Mouse (Mus musculus) liver, postnatal 0 days (tissue): Measurements from ENCODE around the gene Rgs12. TPM values are rescaled to one million over a fixed set of nuclear protein-coding genes. Genes with fewer than 3 reads are reported as not detected.
A peak's percentile ranks its signal among the peaks of the same experiment; 100 is the strongest.

Experiments used
- ATAC-seq: fragments of 200-750 bp; cut with Nextera tagmentation; 2 replicates; pipeline ENCODE4 v1.8.0; 2017; ENCODE audit warnings: mild to moderate bottlenecking, moderate library complexity
- DNase-seq: peaks from one replicate; pipeline ENCODE4 v3.0.0-alpha.2; 2016
- H3K27ac ChIP-seq: fragments of 300-500 bp; sonication (generic); 2 replicates; pipeline ENCODE4 v1.5.1; 2014; ENCODE audit warnings: antibody characterized with exemption, moderate library complexity, mild to moderate bottlenecking, low read depth
- H3K27me3 ChIP-seq: fragments of 300-500 bp; sonication (generic); 2 replicates; pipeline ENCODE4 v1.6.1; 2014; ENCODE audit warnings: low read length, control low read depth, mixed read lengths; ENCODE audit not compliant: insufficient read depth
- H3K36me3 ChIP-seq: fragments of 300-500 bp; sonication (generic); replicated peaks from 2 replicates; pipeline ENCODE4 v1.6.1; 2014; ENCODE audit warnings: mild to moderate bottlenecking, control low read depth, low read length, moderate library complexity, mixed read lengths; ENCODE audit not compliant: insufficient read depth
- H3K4me1 ChIP-seq: fragments of 300-500 bp; sonication (generic); 2 replicates; pipeline ENCODE4 v1.6.1; 2014; ENCODE audit warnings: antibody characterized with exemption, mild to moderate bottlenecking, control low read depth; ENCODE audit not compliant: insufficient read depth
- H3K4me2 ChIP-seq: fragments of 300-500 bp; sonication (generic); 2 replicates; pipeline ENCODE4 v1.6.1; 2014; ENCODE audit warnings: low read depth, mild to moderate bottlenecking, low read length, moderate library complexity, mixed read lengths
- H3K4me3 ChIP-seq: fragments of 300-500 bp; sonication (generic); 2 replicates; pipeline ENCODE4 v1.5.1; 2014; ENCODE audit warnings: low read depth, low read length
- H3K9ac ChIP-seq: fragments of 300-500 bp; sonication (generic); replicated peaks from 2 replicates; pipeline ENCODE4 v1.6.1; 2014; ENCODE audit warnings: mild to moderate bottlenecking, moderate library complexity
- H3K9me3 ChIP-seq: fragments of 300-500 bp; sonication (generic); 2 replicates; pipeline ENCODE4 v1.6.1; 2016; ENCODE audit warnings: mild to moderate bottlenecking, control low read depth, low read length, mixed read lengths
- CTCF ChIP-seq: sonication (generic); IDR thresholded peaks from 2 replicates; pipeline ENCODE4 v1.5.1; 2016; ENCODE audit warnings: antibody characterized with exemption, low read depth
- EP300 ChIP-seq: IDR thresholded peaks from 2 replicates; pipeline ENCODE4 v1.6.1; 2016; ENCODE audit warnings: antibody characterized with exemption, low read depth, mild to moderate bottlenecking
- WGBS: fragments of 180-500 bp; shearing (Covaris S2); extraction: QIAGEN DNeasy Blood & Tissue Kit; methylation state at CpG from one replicate; pipeline ENCODE4 v1.1.7; 2014; ENCODE audit not compliant: insufficient replicate concordance; 5-methylcytosine and 5-hydroxymethylcytosine counted together
- polyA plus RNA-seq: library from polyadenylated mRNA; unstranded; fragments of >200 nt; fragmentation: Nextera tagmentation; extraction: Ambion mirVana; gene quantifications from 2 replicates; pipeline ENCODE4 v1.2.1, GENCODE M21; 2015

Rgs12 gene
- polyA plus RNA-seq, 1 experiment from 2014 or later: 7.3 TPM

DNA sequence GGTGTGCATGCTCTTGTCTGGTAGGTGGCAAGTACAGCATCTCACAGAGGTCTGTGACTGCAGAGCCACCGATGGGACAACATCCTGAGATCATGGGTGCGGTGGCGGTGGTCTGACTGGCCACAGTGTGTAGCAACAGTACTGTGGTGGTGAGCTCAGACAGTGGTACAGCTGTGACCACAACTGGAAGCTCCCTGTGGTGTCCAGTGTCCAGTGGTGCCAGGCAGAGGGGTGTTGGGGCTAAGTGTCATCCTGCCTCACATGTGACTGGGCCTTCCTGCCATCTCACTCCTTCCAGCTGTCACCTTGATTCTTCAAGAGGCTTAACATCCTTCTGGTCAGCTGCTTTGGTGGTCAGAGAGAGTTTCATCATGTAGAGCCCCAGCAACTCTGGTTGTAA is 105.4 kb downstream of the Rgs12 start:
- Histone ChIP-seq H3K27me3 (peaks cover 42% of the 10 kb centered on the region), H3K27ac (no peak overlapping the region), H3K36me3 (no peaks in the 10 kb centered on the region), H3K4me2 (no peak overlapping the region), H3K9me3 (no peaks in the 10 kb centered on the region), H3K4me1 (peaks cover 5% of the 10 kb centered on the region), H3K4me3 (no peak overlapping the region), H3K9ac (no peak overlapping the region)
- ATAC-seq: no peak
- DNase-seq: no peak
- 69% methylated on average over 3 of the region's 3 CpGs for WGBS
- TF ChIP-seq CTCF: no peak
- TF ChIP-seq EP300: no peak

DNA sequence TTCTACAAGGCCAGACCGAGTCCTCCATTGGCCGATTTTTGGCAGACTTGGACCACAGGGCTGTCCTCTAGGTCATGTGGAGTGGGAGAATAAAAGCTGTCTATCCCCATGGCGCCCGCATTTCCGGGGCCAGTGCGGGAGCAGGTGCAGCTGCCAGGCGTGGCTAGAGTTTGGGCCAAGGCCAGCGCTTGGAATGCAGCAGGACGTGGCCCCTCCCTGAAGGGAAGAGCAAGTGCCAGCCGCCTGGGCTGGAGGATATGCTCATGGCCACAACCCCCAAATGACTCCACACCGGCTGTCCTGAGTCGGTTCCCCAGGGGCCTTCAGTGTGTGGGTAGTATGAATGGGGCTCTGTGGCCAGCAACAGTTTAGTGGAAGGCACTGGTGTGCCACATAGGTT is 105.8 kb downstream of the Rgs12 start:
- Histone ChIP-seq H3K4me3 (no peak overlapping the region), H3K27ac (no peak overlapping the region), H3K9ac (no peak overlapping the region), H3K4me2 (no peak overlapping the region), H3K36me3 (no peaks in the 10 kb centered on the region), H3K4me1 (peaks cover 5% of the 10 kb centered on the region), H3K27me3 (peaks cover 42% of the 10 kb centered on the region), H3K9me3 (no peaks in the 10 kb centered on the region)
- ATAC-seq (no peak), DNase-seq (no peak)
- WGBS: 76% methylated on average over 12 of the region's 12 CpGs
- TF ChIP-seq EP300: no peak
- no peak for TF ChIP-seq CTCF

DNA sequence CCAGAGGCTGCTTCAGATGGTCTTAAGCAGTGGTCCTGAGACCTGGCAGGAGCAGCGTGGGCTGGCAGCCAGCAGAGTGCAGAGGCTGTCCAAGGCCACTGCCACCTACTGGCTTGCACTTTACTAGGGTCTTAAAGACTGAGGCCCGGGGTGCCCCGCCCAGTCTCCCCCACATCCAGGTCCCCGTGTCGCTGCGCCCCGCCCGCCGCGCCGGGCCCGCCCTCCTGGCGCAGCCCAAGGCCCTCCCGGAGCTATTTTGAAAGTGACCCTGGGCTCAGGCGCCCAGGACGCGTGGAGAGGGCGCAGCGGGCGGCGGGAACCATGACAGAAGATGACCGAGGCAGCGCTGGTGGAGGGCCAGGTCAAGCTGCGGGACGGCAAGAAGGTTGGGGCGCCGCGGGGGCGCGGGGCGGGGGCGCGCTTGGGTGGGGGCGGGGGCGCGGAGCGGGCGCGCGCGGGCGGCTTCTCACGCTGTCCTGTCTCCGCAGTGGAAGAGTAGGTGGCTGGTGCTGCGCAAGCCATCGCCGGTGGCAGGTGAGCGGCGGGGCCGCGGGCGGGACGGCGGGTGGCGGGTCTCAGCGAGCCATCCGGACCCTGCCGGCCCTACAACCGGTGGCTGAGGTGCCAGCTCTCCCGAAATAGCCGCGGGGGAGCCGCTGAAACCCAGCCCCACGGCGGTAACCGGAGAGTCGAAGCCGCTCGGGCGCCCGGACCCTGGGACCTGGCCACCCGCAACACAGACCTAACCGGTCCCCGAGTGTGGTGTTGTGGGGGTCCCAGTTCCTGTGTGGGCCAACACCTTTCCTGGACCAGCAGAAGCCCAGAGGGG is 107.6 kb downstream of the Rgs12 start, which contains the start of gene Dok7:
Gene Dok7 (plus strand): TSS at position 163 of the 829 bp plus-strand sequence.
- H3K9ac ChIP-seq: no peak within 1 kb of the TSS; the same call in 1 of the 2 replicates
- H3K4me3 ChIP-seq: peak within 1 kb of the TSS; percentile 51
- TF ChIP-seq EP300 (no peak), CTCF (peak; percentile 16)
- peaks cover 5% of the 10 kb centered on the region for H3K4me1 ChIP-seq
- H3K27ac ChIP-seq: no peak within 1 kb of the TSS
- H3K36me3 ChIP-seq: no peaks in the 10 kb centered on the region
- ATAC-seq (peak; percentile 31; the same call in 1 of the 2 replicates), DNase-seq (no peak)
- 3% methylated on average over 60 of the region's 74 CpGs for WGBS
- H3K4me2 ChIP-seq: peak within 1 kb of the TSS; percentile 73
- H3K9me3 ChIP-seq: no peaks in the 10 kb centered on the region
- peaks cover 42% of the 10 kb centered on the region for H3K27me3 ChIP-seq

DNA sequence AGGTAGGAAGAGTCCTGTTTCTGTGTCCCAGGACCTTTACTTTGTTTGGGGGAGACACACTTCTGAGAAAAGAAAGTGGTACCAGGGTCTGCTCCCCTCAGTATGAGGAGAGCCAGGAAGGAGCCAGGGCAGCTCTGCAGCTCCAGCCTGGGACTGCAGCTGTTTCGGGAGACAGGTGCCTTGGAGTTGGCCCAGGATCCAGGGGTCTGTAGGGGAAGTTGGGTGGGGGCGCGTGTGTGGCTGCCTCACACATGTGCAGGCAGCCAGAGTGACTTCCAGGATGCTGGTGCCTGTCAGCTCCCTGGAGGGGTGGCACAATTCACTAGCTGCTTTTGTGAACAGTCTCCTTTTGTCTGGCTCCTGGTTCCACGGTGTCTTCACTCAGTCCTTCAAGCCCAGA is 108.3 kb downstream of the Rgs12 start:
- Histone ChIP-seq H3K36me3 (no peaks in the 10 kb centered on the region), H3K9ac (no peak overlapping the region), H3K9me3 (no peaks in the 10 kb centered on the region), H3K27me3 (peaks cover 42% of the 10 kb centered on the region), H3K4me2 (peak overlapping the region; percentile 73), H3K4me3 (peak overlapping the region; percentile 51; the same call in 1 of the 2 replicates), H3K27ac (no peak overlapping the region), H3K4me1 (peaks cover 5% of the 10 kb centered on the region)
- 25% methylated on average over 4 of the region's 4 CpGs for WGBS
- TF ChIP-seq EP300 (no peak), CTCF (no peak)
- DNase-seq: no peak
- no peak for ATAC-seq

DNA sequence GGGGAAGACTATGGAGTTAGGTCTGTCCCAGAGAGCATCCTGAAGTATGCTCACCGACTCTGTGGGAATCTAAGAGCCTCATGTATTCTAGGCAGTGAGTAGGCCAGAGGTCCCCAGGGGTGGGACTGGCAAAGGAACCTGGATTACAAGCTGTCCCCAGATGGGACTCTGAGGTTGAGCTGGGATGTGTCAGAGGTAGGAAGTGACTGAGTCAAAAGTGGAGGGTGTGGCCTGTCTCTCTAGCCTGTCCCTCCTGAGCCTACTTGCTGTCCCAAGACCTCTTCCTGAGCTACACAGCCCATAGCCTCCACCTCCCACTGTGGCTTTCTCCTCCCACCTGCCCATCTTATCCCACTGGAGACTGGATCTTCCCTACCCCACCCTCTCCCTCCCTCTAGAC is 109.0 kb downstream of the Rgs12 start:
- 50% methylated on average over 1 of the region's 1 CpGs for WGBS
- TF ChIP-seq CTCF (no peak), EP300 (no peak)
- Histone ChIP-seq H3K4me2 (no peak overlapping the region), H3K4me1 (peaks cover 5% of the 10 kb centered on the region), H3K27ac (no peak overlapping the region), H3K36me3 (no peaks in the 10 kb centered on the region), H3K9me3 (no peaks in the 10 kb centered on the region), H3K9ac (no peak overlapping the region), H3K4me3 (no peak overlapping the region), H3K27me3 (peaks cover 42% of the 10 kb centered on the region)
- DNase-seq (no peak), ATAC-seq (no peak)

DNA sequence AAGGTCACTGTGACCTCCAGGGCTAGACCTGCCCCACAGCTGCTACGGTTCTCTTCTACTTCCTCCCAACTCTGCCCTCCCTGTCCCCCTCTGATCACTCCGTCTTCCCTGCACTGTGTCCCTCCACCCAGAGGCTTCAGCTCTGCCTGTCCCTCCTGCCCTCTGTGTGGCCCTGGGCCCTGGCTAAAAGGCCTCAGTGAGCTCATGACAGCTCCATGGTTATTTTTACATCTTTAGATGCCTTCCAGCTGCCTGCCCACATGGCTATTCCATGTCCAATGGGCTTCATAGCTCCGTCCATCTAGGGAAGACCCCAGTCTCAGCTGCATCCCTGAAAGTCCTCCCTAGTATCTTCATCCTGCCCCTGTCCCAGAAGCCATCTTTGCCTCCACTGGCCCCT is 110.9 kb downstream of the Rgs12 start:
- ATAC-seq (no peak), DNase-seq (no peak)
- no peaks in the 10 kb centered on the region for H3K9me3 ChIP-seq
- WGBS: 47% methylated on average over 3 of the region's 3 CpGs
- no peak overlapping the region for H3K4me3 ChIP-seq
- no peaks in the 10 kb centered on the region for H3K36me3 ChIP-seq
- TF ChIP-seq EP300: no peak
- TF ChIP-seq CTCF: no peak
- H3K27ac ChIP-seq: no peak overlapping the region
- H3K9ac ChIP-seq: no peak overlapping the region
- H3K4me1 ChIP-seq: peaks cover 5% of the 10 kb centered on the region
- peaks cover 41% of the 10 kb centered on the region for H3K27me3 ChIP-seq
- H3K4me2 ChIP-seq: no peak overlapping the region
